Mouse (Mus musculus) thymus, postnatal 4 days (tissue): ENCODE measurements around the gene Tspan9.

Experiments
- DNase-seq: peaks from one replicate; pipeline ENCODE4 v3.0.0; 2021

The Tspan9 gene

GRCm38 (mm10) chr6:127916993-127917392 lies 226.4 kb downstream of the Tspan9 start:
- DNase-seq = no peak

GRCm38 (mm10) chr6:127912938-127913337 lies 230.5 kb downstream of the Tspan9 start:
- no peak for DNase-seq

- DNase-seq = no peak
Observed at GRCm38 (mm10) chr6:127911687-127912086, 231.7 kb downstream of the Tspan9 start.
